Mouse (Mus musculus) small intestine, adult 2 months (tissue): ENCODE measurements around the gene 1700030K09Rik. TPM values are rescaled to one million over a fixed set of nuclear protein-coding genes. Genes with fewer than 3 reads are reported as not detected.

Source experiments
- H3K27ac ChIP-seq: fragments of 200-500 bp; 2 replicates; pipeline ENCODE4 v1.5.1; 2012; ENCODE audit warnings: low read depth, low read length, control low read depth, inconsistent platforms; ENCODE audit not compliant: insufficient read depth
- H3K27me3 ChIP-seq: fragments of 200-500 bp; 2 replicates; pipeline ENCODE4 v1.6.1; 2012; ENCODE audit warnings: mild to moderate bottlenecking, moderate library complexity, low read length, inconsistent platforms; ENCODE audit not compliant: control insufficient read depth, insufficient read depth
- H3K36me3 ChIP-seq: fragments of 200-500 bp; 2 replicates; pipeline ENCODE4 v1.6.1; 2012; ENCODE audit warnings: mild to moderate bottlenecking, low read length, control low read depth, inconsistent platforms; ENCODE audit not compliant: control insufficient read depth, insufficient read depth
- H3K4me1 ChIP-seq: fragments of 200-500 bp; 2 replicates; pipeline ENCODE4 v1.6.1; 2012; ENCODE audit warnings: low read length, inconsistent platforms, mixed read lengths; ENCODE audit not compliant: control insufficient read depth, insufficient read depth, insufficient read length
- H3K4me3 ChIP-seq: fragments of 200-500 bp; 2 replicates; pipeline ENCODE4 v1.5.1; 2012; ENCODE audit warnings: low read depth, mild to moderate bottlenecking, control low read depth, inconsistent platforms, low read length, moderate library complexity
- CTCF ChIP-seq: fragments of 200-500 bp; IDR thresholded peaks from 2 replicates; pipeline ENCODE4 v1.5.1; 2012; ENCODE audit warnings: low read depth, mild to moderate bottlenecking, control low read depth, inconsistent platforms, low read length, moderate library complexity, mixed read lengths; ENCODE audit not compliant: insufficient replicate concordance, insufficient read length; ENCODE audit errors: extremely low read depth
- POLR2A ChIP-seq: fragments of 200-500 bp; IDR thresholded peaks from 2 replicates; pipeline ENCODE4 v1.6.1; 2012; ENCODE audit warnings: low read depth, mild to moderate bottlenecking, control low read depth, inconsistent platforms, low read length, moderate library complexity
- WGBS: fragments of 180-500 bp; shearing (Covaris S2); methylation state at CpG from one replicate; pipeline ENCODE4 v1.1.7; 2018; 5-methylcytosine and 5-hydroxymethylcytosine counted together
- polyA plus RNA-seq: library from polyadenylated mRNA; depleted of rRNA; stranded (reverse); fragments of >200 nt; gene quantifications from 2 replicates; pipeline ENCODE4 v1.2.3, GENCODE M21; 2012

The 1700030K09Rik gene
- polyA plus RNA-seq, 1 experiment, result 3.2 TPM

- WGBS, result 85% methylated on average over 23 of the region's 23 CpGs
- Histone ChIP-seq H3K27me3 (no peaks in the 10 kb centered on the region), H3K4me3 (no peak overlapping the region), H3K36me3 (peaks cover 16% of the 10 kb centered on the region), H3K4me1 (peaks cover 8% of the 10 kb centered on the region; the same call in 1 of the 2 replicates), H3K27ac (no peak overlapping the region)
- TF ChIP-seq POLR2A (0 out of 2 replicates have a peak, but pooled peaks have one; percentile 12), CTCF (no peak)
Measured at GRCm38 (mm10) chr8:72495411-72496111, 51.9 kb downstream of the 1700030K09Rik start.

- 92% methylated on average over 19 of the region's 19 CpGs for WGBS
- no peaks in the 10 kb centered on the region for H3K27me3 ChIP-seq
- peaks cover 16% of the 10 kb centered on the region for H3K36me3 ChIP-seq
- H3K4me1 ChIP-seq, result peaks cover 3% of the 10 kb centered on the region; the same call in 1 of the 2 replicates
- H3K27ac ChIP-seq, result no peak overlapping the region
- no peak overlapping the region for H3K4me3 ChIP-seq
- TF ChIP-seq CTCF, result no peak
Measured at GRCm38 (mm10) chr8:72496217-72496616, 52.5 kb downstream of the 1700030K09Rik start.

GRCm38 (mm10) chr8:72497911-72498310, 54.2 kb downstream of the 1700030K09Rik start:
- WGBS, result 65% methylated on average over 1 of the region's 1 CpGs
- Histone ChIP-seq H3K4me1 (peaks cover 3% of the 10 kb centered on the region; the same call in 1 of the 2 replicates), H3K36me3 (peaks cover 16% of the 10 kb centered on the region), H3K27me3 (no peaks in the 10 kb centered on the region), H3K4me3 (no peak overlapping the region), H3K27ac (no peak overlapping the region)
- TF ChIP-seq POLR2A (no peak), CTCF (no peak)

- Histone ChIP-seq H3K36me3 (peaks cover 16% of the 10 kb centered on the region), H3K27ac (no peak overlapping the region), H3K4me1 (peaks cover under 1% of the 10 kb centered on the region; the same call in 1 of the 2 replicates), H3K4me3 (no peak overlapping the region), H3K27me3 (no peaks in the 10 kb centered on the region)
- TF ChIP-seq POLR2A, result no peak
- TF ChIP-seq CTCF, result no peak
- WGBS, result 86% methylated on average over 4 of the region's 4 CpGs
Measured at GRCm38 (mm10) chr8:72498527-72498926, 54.8 kb downstream of the 1700030K09Rik start.

GRCm38 (mm10) chr8:72499521-72500284, 56.0 kb downstream of the 1700030K09Rik start:
- WGBS, result 74% methylated on average over 2 of the region's 2 CpGs
- Histone ChIP-seq H3K4me1 (no peaks in the 10 kb centered on the region), H3K36me3 (peaks cover 16% of the 10 kb centered on the region), H3K27me3 (no peaks in the 10 kb centered on the region), H3K4me3 (no peak overlapping the region), H3K27ac (no peak overlapping the region)
- TF ChIP-seq CTCF, result no peak
- TF ChIP-seq POLR2A, result no peak

- no peaks in the 10 kb centered on the region for H3K4me1 ChIP-seq
- TF ChIP-seq CTCF (no peak), POLR2A (no peak)
- peaks cover 15% of the 10 kb centered on the region for H3K36me3 ChIP-seq
- H3K27ac ChIP-seq, result no peak overlapping the region
- H3K27me3 ChIP-seq, result no peaks in the 10 kb centered on the region
- 92% methylated on average over 1 of the region's 1 CpGs for WGBS
- H3K4me3 ChIP-seq, result no peak overlapping the region
Measured at GRCm38 (mm10) chr8:72500521-72500931, 56.8 kb downstream of the 1700030K09Rik start.

GRCm38 (mm10) chr8:72504137-72504536, 60.5 kb downstream of the 1700030K09Rik start:
- TF ChIP-seq POLR2A (no peak), CTCF (no peak)
- H3K36me3 ChIP-seq, result no peaks in the 10 kb centered on the region
- no peak overlapping the region for H3K4me3 ChIP-seq
- no peaks in the 10 kb centered on the region for H3K27me3 ChIP-seq
- no peak overlapping the region for H3K27ac ChIP-seq
- H3K4me1 ChIP-seq, result no peaks in the 10 kb centered on the region
